Mouse (Mus musculus) E14TG2a.4 (cell line): Measurements from ENCODE around the gene Slc9b2.

Experiments used
- H3K27me3 ChIP-seq: 2 replicates; pipeline ENCODE4 v1.6.1; 2014; ENCODE audit warnings: low read length, control low read depth; ENCODE audit not compliant: insufficient read depth
- H3K36me3 ChIP-seq: 2 replicates; pipeline ENCODE4 v1.6.1; 2014; ENCODE audit warnings: low read length, control low read depth; ENCODE audit not compliant: insufficient read depth
- H3K4me1 ChIP-seq: replicated peaks from 2 replicates; pipeline ENCODE4 v1.6.1; 2014; ENCODE audit warnings: low read depth, low read length, control low read depth
- H3K4me3 ChIP-seq: replicated peaks from 2 replicates; pipeline ENCODE4 v1.5.1; 2014; ENCODE audit warnings: mild to moderate bottlenecking, low read length
- H3K9me3 ChIP-seq: 2 replicates; pipeline ENCODE4 v1.6.1; 2014; ENCODE audit warnings: low read length, control low read depth
- CTCF ChIP-seq: conservative IDR thresholded peaks from 2 replicates; pipeline ENCODE4 v1.5.1; 2014; ENCODE audit warnings: low read length
- NANOG ChIP-seq: IDR thresholded peaks from 2 replicates; pipeline ENCODE4 v1.6.1; 2014; ENCODE audit warnings: borderline replicate concordance, low read length, mixed read lengths
- POU5F1 ChIP-seq: IDR thresholded peaks from 2 replicates; pipeline ENCODE4 v1.6.1; 2014; ENCODE audit warnings: low read length, borderline replicate concordance

Slc9b2 gene

DNA sequence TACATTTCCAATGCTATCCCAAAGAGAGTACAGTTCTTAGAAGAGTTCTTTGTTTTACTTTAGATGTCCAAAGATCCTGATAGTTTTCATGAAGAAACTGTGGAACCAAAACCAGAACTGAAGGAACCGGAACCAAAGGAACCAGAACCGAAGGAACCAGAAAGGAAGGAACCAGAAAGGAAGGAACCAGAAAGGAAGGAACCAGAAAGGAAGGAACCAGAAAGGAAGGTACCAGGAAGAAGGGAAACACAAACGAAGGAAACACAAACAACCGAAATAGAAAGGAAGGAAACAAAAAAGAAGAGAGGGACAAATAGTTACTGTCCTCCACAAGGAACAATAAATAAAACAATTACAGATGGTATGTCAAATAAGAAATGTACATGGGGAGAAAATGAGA lies 49.9 kb downstream of the Slc9b2 start:
- H3K4me1 ChIP-seq: peaks cover 15% of the 10 kb centered on the region; the same call in 1 of the 2 replicates
- peaks cover 67% of the 10 kb centered on the region for H3K36me3 ChIP-seq
- no peaks in the 10 kb centered on the region for H3K9me3 ChIP-seq
- no peak overlapping the region for H3K4me3 ChIP-seq
- TF ChIP-seq CTCF (no peak), NANOG (no peak), POU5F1 (no peak)
- H3K27me3 ChIP-seq: no peaks in the 10 kb centered on the region

DNA sequence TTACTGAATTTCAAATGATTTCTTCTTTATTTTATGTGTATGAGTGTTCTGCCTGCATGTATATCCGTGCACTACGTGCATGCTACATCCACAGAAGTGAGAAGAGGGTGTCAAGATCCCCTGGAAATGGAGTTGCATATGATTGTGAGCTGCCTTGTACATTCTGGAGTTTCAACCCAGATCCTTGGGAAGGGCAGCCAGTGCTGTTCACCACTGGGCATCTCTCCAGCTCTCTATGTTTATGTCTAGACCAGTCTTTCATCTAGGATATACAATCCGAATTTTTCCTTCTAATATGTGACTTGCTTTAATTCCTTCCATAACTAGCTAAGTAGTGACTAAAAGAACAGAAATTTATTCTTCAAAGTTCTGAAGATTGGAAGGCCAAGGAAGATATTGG lies 68.3 kb downstream of the Slc9b2 start:
- H3K4me1 ChIP-seq: no peaks in the 10 kb centered on the region
- no peak for TF ChIP-seq POU5F1
- no peak for TF ChIP-seq CTCF
- TF ChIP-seq NANOG: no peak
- no peak overlapping the region for H3K4me3 ChIP-seq
- no peaks in the 10 kb centered on the region for H3K9me3 ChIP-seq
- H3K27me3 ChIP-seq: no peaks in the 10 kb centered on the region
- H3K36me3 ChIP-seq: peaks cover 35% of the 10 kb centered on the region

DNA sequence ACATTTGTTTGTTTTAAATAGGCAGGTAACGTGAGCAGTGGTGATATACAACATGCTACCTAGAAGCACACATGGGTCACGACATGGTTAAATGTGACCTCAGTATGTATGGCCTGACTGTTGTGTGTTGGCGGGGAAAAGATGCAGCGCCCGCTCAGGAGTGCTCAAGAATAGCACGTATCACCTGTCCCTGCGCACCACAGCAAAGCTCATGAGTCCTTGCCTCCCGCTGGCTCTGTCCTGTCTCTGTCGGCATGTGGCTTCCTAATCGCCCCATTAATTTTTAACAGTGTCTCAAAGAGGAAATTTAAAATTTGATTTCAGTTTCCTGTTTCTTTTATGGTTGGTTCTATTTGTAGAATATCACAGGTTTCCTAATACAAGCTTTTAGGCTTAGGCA lies 69.9 kb downstream of the Slc9b2 start:
- no peaks in the 10 kb centered on the region for H3K27me3 ChIP-seq

DNA sequence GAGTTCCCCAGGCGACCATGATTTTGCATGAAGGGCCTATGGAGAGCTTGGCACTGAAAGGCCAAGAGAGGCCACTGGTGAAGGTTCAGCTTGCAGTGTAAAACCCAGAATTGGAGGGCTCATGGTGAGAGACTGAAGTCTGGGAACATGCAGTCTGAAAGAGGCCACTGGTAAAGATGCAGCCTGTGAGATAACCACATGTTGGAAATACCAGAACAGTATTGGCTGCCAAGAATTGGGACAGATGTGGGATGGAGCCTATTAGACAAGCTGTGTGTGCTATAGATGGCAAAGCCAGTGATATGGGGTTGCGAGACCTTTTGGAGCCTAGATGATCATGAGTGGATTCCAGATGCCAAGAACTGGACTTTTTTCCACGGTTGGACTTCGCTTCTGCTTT lies 72.4 kb downstream of the Slc9b2 start:
- Histone ChIP-seq H3K27me3 (no peaks in the 10 kb centered on the region), H3K4me1 (no peaks in the 10 kb centered on the region), H3K9me3 (no peaks in the 10 kb centered on the region), H3K36me3 (peaks cover 32% of the 10 kb centered on the region), H3K4me3 (no peak overlapping the region)
- no peak for TF ChIP-seq NANOG
- no peak for TF ChIP-seq POU5F1
- no peak for TF ChIP-seq CTCF

More for the DNA sequence above, 69.9 kb downstream of the Slc9b2 start:
- no peak for TF ChIP-seq CTCF
- no peak for TF ChIP-seq NANOG
- TF ChIP-seq POU5F1: no peak
- Histone ChIP-seq H3K4me1 (no peaks in the 10 kb centered on the region), H3K36me3 (peaks cover 32% of the 10 kb centered on the region), H3K4me3 (no peak overlapping the region), H3K9me3 (no peaks in the 10 kb centered on the region)

- Histone ChIP-seq H3K4me1 (no peaks in the 10 kb centered on the region), H3K36me3 (no peaks in the 10 kb centered on the region; the same call in 1 of the 2 replicates), H3K27me3 (no peaks in the 10 kb centered on the region), H3K4me3 (no peak overlapping the region), H3K9me3 (no peaks in the 10 kb centered on the region)
- TF ChIP-seq CTCF (no peak), NANOG (no peak), POU5F1 (no peak)
These were observed 85.7 kb downstream of the Slc9b2 start for GRCm38 (mm10) chr3:135393186-135393585.
